Mouse (Mus musculus): Measurements from ENCODE around the gene Lmo1. TPM values are rescaled to one million over a fixed set of nuclear protein-coding genes. Genes with fewer than 3 reads are reported as not detected.

Lmo1 gene
- total RNA-seq, 1 experiment from 2014 or later: 7.3 TPM

GRCm38 (mm10) chr7:109185975-109186374, 11.0 kb upstream of the Lmo1 start:
- peak in 1 of 2 experiments; percentile 75; a peak in 1 of 4 replicates for ATAC-seq (replicated peaks in 1 of 2; ENCODE audit: insufficient read depth in 1 of 2, low FRiP score in 2 of 2, low TSS enrichment in 1 of 2, low read depth in 1 of 2, poor library complexity in 2 of 2, severe bottlenecking in 2 of 2)

DNA sequence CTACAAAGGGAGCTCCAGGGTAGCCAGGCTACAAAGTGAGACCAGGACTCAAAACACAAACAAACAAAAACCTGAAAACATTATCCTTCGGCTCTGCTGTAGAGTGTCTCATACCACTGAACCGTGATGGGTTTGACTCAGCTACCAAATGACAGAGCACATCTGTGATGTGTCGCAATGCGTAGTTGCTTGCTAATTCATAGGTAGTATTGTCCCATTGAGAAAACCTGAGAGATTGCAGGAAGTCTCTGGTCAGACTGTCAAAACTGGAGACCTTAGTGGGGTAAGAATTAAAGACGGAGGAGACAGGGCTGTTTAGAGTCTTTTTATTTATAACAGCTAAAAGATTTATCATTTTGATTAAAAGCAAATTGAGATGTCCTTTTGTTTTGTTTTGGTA, 10.6 kb upstream of the Lmo1 start:
- peak in 1 of 2 experiments; percentile 55; a peak in 1 of 4 replicates for ATAC-seq (replicated peaks in 1 of 2; ENCODE audit: insufficient read depth in 1 of 2, low FRiP score in 2 of 2, low TSS enrichment in 1 of 2, low read depth in 1 of 2, poor library complexity in 2 of 2, severe bottlenecking in 2 of 2)

DNA sequence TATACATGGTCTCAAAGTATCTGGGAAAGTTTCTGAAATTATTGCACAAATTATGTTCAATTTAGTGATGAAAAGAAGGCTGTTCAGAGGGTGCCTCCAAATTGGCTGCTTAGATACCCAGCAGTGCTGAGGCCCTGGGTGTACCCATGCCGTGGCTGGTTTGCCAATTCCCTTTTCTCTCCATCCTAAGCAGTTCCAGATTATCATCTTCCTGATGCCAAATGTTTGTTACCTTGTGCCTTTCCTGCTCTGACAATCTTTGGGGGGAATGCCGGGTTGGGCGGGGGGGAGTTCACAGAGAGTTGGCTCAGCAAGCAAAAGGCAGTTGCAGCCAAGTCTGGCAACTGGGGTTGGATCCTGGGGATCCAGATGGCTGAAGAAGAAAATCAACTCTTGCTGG, 1.7 kb upstream of the Lmo1 start:
- no peak for ATAC-seq (replicated peaks in 1 of 2; ENCODE audit: insufficient read depth in 1 of 2, low FRiP score in 2 of 2, low TSS enrichment in 1 of 2, low read depth in 1 of 2, poor library complexity in 2 of 2, severe bottlenecking in 2 of 2)

GRCm38 (mm10) chr7:109175670-109176625, 941 bp upstream of the Lmo1 start:
- no peak for ATAC-seq (replicated peaks in 1 of 2; ENCODE audit: insufficient read depth in 1 of 2, low FRiP score in 2 of 2, low TSS enrichment in 1 of 2, low read depth in 1 of 2, poor library complexity in 2 of 2, severe bottlenecking in 2 of 2)

DNA sequence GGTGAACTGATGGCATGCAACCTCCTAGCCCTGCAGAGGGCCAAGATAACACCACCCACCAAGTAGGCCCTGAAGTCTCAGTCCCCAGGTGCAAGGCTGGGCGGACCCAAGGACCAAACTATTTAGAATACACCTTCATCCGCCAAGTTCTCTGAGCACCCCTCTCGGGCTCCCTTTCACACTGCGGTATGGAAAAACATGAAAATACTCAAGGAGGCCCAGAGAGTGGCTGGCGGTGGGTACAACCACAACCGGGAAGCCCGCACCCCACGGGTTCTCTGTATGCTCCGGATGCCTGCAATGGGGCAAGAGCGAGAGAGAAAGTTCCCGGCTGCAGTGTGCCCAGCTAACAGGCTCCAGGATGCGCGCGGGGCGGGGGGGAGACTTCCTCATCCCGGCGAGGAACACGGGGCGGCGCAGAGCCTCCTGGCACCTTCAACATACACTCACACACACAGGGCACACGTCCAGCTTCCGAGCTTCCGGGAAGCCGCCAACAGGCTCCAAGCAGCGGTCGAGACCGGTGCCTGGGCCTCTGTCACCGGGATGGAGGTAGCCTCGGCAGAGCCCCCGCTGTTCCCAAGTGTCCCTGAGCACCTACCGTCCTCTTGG, 564 bp downstream of the Lmo1 start:
- peak; percentile 43 to 69 for ATAC-seq (replicated peaks in 1 of 2; ENCODE audit: insufficient read depth in 1 of 2, low FRiP score in 2 of 2, low TSS enrichment in 1 of 2, low read depth in 1 of 2, poor library complexity in 2 of 2, severe bottlenecking in 2 of 2)

DNA sequence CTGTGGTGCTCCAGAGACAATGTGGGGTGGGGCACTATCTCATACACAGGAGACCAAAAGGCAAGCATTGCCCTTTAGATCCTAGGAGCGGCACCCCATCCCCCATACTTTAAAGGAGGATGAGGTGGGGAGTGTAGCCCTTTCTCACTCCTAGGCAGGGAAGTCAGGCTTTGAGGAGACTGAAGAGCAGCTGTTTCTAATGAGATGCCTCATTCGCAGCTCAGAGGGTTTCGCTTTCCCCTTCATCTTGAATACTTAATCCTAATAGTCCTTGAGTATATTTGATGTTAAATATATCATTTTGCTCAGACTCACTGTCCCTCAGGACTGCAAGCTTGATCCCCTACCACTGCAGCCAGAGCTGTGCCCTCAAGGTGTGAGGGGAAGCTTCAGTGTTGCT, 3.1 kb downstream of the Lmo1 start:
- ATAC-seq (replicated peaks in 1 of 2; ENCODE audit: insufficient read depth in 1 of 2, low FRiP score in 2 of 2, low TSS enrichment in 1 of 2, low read depth in 1 of 2, poor library complexity in 2 of 2, severe bottlenecking in 2 of 2): no peak

DNA sequence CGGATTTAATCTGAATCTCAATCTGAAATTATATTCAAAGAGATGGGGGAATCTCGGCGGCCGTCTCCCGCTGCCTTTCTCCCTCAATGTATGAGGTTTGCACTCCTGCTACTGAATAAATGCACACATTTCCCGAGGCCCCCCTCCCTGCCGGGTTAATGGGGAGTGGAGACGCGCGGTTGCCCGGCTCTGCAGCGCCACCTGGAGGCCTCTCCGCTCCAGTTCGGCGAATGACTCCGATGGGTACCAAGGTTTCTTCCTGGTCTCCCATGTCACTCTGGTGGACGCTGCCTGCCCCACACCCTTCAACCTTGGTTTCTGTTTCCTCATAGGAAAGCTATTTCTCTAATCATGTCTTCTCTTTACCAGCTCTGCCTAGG, 4.6 kb downstream of the Lmo1 start:
- ATAC-seq (replicated peaks in 1 of 2; ENCODE audit: insufficient read depth in 1 of 2, low FRiP score in 2 of 2, low TSS enrichment in 1 of 2, low read depth in 1 of 2, poor library complexity in 2 of 2, severe bottlenecking in 2 of 2): peak; percentile 82 to 84

GRCm38 (mm10) chr7:109169505-109170440, 5.2 kb downstream of the Lmo1 start:
- peak; percentile 5 to 19; a peak in 1 of 4 replicates for ATAC-seq (replicated peaks in 1 of 2; ENCODE audit: insufficient read depth in 1 of 2, low FRiP score in 2 of 2, low TSS enrichment in 1 of 2, low read depth in 1 of 2, poor library complexity in 2 of 2, severe bottlenecking in 2 of 2)

DNA sequence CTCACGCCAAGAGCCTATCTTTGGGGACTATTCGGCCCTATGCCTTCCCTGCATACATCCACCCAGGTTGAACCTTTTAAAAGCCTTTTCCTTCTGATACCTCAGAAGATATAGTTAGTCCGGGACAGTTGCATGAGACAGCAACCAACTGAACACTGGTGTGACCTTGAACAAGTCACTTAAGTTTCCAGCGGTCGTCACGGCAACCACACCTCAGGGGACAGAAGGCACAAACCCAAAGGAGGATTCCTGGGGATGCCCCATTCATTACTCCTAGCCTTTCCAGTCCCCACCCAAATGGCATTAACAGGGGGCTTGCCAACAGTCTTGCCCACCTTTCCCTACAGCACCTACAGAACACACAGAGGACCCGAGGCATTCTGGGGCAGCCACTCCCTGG, 6.3 kb downstream of the Lmo1 start:
- no peak for ATAC-seq (replicated peaks in 1 of 2; ENCODE audit: insufficient read depth in 1 of 2, low FRiP score in 2 of 2, low TSS enrichment in 1 of 2, low read depth in 1 of 2, poor library complexity in 2 of 2, severe bottlenecking in 2 of 2)

GRCm38 (mm10) chr7:109165931-109166585, 8.9 kb downstream of the Lmo1 start:
- ATAC-seq (replicated peaks in 1 of 2; ENCODE audit: insufficient read depth in 1 of 2, low FRiP score in 2 of 2, low TSS enrichment in 1 of 2, low read depth in 1 of 2, poor library complexity in 2 of 2, severe bottlenecking in 2 of 2): no peak

DNA sequence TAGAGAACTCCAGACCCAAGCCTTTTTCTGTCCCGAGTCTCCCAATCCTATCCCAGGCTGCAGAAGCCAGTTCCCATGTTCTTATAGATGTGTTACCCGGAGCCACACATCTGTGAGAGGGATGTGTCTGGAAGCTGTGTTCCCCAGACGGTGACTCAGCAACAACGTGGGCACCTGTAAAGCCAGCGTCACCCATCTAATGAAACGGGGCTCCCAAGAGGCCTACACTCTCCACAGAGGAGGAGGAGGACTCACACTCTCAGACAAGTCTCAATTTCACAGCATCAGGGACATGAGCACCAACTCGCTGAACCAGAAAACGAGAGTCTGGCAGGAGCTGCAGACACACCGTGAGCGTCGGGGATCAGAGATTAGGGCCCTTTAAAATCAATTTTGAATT, 20.7 kb downstream of the Lmo1 start:
- ATAC-seq (replicated peaks in 1 of 2; ENCODE audit: insufficient read depth in 1 of 2, low FRiP score in 2 of 2, low TSS enrichment in 1 of 2, low read depth in 1 of 2, poor library complexity in 2 of 2, severe bottlenecking in 2 of 2): no peak

GRCm38 (mm10) chr7:109153538-109153937, 21.5 kb downstream of the Lmo1 start:
- ATAC-seq (replicated peaks in 1 of 2; ENCODE audit: insufficient read depth in 1 of 2, low FRiP score in 2 of 2, low TSS enrichment in 1 of 2, low read depth in 1 of 2, poor library complexity in 2 of 2, severe bottlenecking in 2 of 2): no peak

DNA sequence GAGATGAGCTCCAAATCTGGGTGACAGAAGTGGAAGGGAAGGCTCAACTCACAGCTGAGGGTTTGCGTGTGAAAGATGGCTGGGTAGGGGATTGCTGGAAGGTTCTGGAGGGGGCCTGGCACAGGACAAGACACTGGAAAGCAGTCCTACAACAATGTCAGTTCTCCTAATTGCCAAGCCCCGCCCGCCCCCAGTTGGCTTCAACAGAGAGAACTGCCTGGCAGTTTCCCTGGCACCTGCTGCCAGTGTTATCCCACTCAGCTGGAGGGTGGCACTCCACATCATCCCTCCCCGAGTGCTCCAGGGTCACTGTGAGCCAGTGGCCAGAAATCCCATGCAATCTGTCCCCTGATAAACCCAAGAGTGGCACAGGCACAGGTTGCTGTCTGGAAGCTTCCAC, 23.9 kb downstream of the Lmo1 start:
- no peak for ATAC-seq (replicated peaks in 1 of 2; ENCODE audit: insufficient read depth in 1 of 2, low FRiP score in 2 of 2, low TSS enrichment in 1 of 2, low read depth in 1 of 2, poor library complexity in 2 of 2, severe bottlenecking in 2 of 2)

DNA sequence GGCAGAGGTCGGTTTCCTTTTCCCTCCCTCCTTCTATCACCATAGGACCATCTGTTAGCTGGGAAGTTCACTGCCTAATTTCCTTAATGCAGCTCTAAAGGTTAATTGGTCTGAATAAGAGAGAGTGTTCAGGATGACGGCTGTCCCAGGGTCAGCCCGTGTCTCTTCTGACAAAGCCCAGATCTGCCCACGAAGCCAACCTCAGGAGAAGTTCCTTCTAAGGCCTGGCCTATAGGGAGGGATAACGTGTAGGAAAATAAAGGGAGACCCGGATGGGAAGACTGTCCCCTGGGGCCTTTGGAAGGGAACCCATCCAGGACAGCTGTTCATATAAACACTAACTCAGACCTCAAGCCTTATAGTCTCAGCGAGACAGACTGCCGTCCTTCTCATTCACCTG, 29.8 kb downstream of the Lmo1 start:
- ATAC-seq (replicated peaks in 1 of 2; ENCODE audit: insufficient read depth in 1 of 2, low FRiP score in 2 of 2, low TSS enrichment in 1 of 2, low read depth in 1 of 2, poor library complexity in 2 of 2, severe bottlenecking in 2 of 2): no peak

- no peak for ATAC-seq (replicated peaks in 1 of 2; ENCODE audit: insufficient read depth in 1 of 2, low FRiP score in 2 of 2, low TSS enrichment in 1 of 2, low read depth in 1 of 2, poor library complexity in 2 of 2, severe bottlenecking in 2 of 2)
These were observed 30.3 kb downstream of the Lmo1 start for GRCm38 (mm10) chr7:109144705-109145104.

GRCm38 (mm10) chr7:109142564-109142963, 32.4 kb downstream of the Lmo1 start:
- ATAC-seq (replicated peaks in 1 of 2; ENCODE audit: insufficient read depth in 1 of 2, low FRiP score in 2 of 2, low TSS enrichment in 1 of 2, low read depth in 1 of 2, poor library complexity in 2 of 2, severe bottlenecking in 2 of 2): no peak

- no peak for ATAC-seq (replicated peaks in 1 of 2; ENCODE audit: insufficient read depth in 1 of 2, low FRiP score in 2 of 2, low TSS enrichment in 1 of 2, low read depth in 1 of 2, poor library complexity in 2 of 2, severe bottlenecking in 2 of 2)
These were observed 33.3 kb downstream of the Lmo1 start for GRCm38 (mm10) chr7:109141753-109142152.
